Mouse (Mus musculus) cortical plate, adult 2 months (tissue): ENCODE data around the gene Btbd16.

Experiments
- CTCF ChIP-seq: fragments of 200-500 bp; IDR thresholded peaks from 2 replicates; pipeline ENCODE4 v1.5.1; 2011; ENCODE audit warnings: mild to moderate bottlenecking, control low read depth, low read length; ENCODE audit not compliant: insufficient read depth; ENCODE audit errors: extremely low read depth
- POLR2A ChIP-seq: fragments of 200-500 bp; IDR thresholded peaks from 2 replicates; pipeline ENCODE4 v1.6.1; 2011; ENCODE audit warnings: mild to moderate bottlenecking, low read length, control low read depth; ENCODE audit not compliant: insufficient read depth; ENCODE audit errors: extremely low read depth

DNA sequence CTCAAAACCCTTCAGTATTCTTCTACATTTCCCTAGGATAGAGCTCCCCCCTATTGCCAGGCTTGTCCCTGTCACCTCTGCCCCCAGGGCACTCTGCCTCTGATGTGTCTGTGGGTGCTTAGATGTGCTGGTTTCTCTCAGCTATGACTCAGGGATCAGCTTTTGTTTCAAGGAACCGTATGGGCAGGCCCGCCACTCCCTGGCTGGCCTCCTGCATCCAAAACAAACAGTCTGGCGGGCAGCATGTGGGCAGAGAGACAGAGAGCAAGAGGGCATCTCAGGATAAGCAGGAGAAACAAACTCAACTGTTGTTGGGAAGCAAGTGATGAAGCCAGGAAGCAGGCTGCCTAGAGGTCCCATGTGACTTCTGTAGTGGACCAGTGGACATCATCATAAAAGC is 81.8 kb downstream of the Btbd16 start:
- TF ChIP-seq POLR2A, result no peak
- TF ChIP-seq CTCF, result no peak
